Mouse (Mus musculus): ENCODE results near the gene Insrr. TPM values are rescaled to one million over a fixed set of nuclear protein-coding genes. Genes with fewer than 3 reads are reported as not detected.

The Insrr gene
- total RNA-seq (2021) = not detected
- long read RNA-seq, experiment 1, partial matches to known transcripts = 0 of 1 reads
- long read RNA-seq, experiment 1, other reads (novel, unspliced or antisense) = 1 of 1 reads
- long read RNA-seq, experiment 2 = 0 reads

DNA sequence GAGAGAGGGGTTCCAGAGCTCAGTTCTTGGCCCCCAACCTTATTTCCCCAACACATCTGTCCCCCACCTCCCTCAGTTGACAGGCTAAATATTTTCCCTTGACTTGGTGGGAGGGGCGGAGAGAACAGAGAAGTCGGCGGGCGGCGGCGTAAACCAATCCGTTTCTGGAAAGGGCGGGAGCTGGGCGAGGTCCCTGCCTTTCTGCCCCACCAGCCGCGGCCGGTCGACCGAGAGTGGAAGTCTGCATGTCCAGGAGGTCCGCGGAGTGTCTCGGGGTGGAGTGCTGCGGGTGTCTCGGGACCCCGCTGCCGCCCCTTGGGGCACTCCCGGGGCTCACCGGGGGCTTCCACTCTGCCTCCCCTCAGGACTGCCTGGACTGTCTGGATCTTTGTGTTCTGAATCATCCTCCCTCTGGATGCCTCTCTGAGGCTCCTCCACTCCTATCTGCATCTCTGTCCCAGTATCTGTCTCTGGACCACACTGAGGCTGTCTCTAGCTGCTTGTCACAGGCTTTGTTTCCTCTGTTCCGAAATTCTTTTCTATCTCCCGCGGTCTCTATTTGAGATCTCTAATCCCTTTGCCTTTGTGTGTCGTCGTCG, at the start of gene Insrr:
TSS of gene Insrr (plus strand) at position 216 of the 599 bp plus-strand sequence.
- peak; percentile 28 to 37 for DNase-seq
- intact Hi-C loops (cut with DNase I) = loop anchor here (1.0 kb wide), 1 partner anchor 18 kb away; no protein-coding TSS in a partner anchor

DNA sequence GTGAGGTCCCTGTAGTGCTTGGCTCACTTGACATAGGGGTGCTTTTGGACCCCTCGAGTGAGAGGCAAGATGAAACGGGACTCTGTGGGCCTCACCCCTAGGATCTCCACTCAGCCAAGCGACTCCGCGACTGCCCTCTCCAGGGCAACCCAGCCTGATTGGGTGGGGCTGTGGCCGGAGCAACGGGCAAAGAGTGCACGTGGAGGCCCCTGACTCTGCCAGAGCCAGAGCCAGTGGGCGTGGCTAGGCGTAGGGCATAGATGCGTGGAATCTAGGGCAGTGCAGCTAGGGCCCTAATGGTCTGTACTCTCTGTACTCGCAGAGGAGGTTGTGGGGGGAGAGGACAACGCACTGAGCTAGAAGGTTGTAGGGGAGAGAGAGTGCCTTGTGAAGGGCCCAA, 48.3 kb upstream of the Insrr start, which contains the start of gene Lrrc71:
TSS of gene Lrrc71 (minus strand) at position 195 of the 400 bp plus-strand sequence.
- DNase-seq = no peak
- intact Hi-C loops (cut with DNase I) = loop anchor here (2.0 kb wide), 1 partner anchor 20 kb away; no protein-coding TSS in a partner anchor

DNA sequence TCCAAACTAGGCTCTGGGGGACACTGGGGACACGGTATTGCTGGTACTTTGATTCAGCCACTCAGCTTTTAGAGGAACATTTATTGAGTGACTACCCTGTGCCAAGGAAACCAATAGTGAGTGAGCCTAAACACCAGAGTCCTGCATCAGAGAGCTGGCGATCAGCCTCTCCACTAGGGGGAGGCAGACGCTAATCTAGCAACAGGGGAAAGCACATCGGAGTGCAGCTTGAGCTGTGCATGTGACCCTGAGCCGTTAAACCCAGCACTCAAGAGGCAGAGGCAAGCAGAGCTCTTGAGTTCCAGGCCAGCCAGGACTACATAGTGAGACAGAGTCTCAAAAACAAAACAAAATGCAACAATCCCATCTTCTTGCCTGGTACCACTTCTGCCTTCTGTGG, 47.7 kb upstream of the Insrr start:
- intact Hi-C loops (cut with DNase I) = loop anchor here (2.0 kb wide), 1 partner anchor 20 kb away; no protein-coding TSS in a partner anchor
- DNase-seq = peak; percentile 45 to 51

DNA sequence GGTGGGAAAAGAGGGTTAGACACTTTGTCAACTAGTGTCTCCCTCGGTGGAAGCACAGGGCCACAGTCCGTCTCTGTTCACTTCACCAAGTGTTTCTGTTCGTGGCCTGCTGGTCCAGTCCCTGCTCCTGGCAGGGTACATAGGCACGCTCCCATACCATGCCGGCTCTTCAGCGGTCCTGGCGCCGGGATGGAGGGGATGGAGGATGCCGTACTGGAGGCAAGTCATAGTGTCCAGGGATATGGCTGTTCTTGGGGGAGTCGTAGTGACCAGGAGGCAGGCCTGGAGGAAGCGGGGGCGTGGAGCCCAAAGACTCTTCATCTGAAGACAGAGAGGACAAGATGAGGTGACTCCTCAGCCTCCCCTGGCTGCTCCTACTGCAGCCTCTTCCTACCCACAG, 46.8 kb upstream of the Insrr start:
- intact Hi-C loops (cut with DNase I) = loop anchor here (2.0 kb wide), 1 partner anchor 19 kb away; no protein-coding TSS in a partner anchor
- no peak for DNase-seq

DNA sequence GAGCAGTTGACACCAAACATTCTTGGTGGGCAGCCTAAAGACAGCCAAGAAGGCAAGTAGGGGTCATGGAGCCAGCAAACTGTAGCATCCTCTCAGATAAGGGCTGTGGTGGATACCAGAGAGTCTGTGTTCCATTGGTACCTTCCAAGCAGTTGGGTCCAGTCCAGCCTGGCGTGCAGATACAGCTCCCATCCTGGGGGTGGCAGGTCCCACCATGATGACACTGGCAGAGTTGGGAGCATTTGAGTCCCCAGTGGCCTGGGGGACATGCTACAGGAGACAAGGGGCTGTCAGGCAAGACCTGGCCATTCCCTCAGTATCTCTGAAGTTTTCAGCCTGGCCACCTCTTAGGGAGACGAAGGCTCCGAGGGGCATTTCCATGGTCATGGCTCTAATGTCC, 44.2 kb upstream of the Insrr start:
- intact Hi-C loops (cut with DNase I) = no loop called here

DNA sequence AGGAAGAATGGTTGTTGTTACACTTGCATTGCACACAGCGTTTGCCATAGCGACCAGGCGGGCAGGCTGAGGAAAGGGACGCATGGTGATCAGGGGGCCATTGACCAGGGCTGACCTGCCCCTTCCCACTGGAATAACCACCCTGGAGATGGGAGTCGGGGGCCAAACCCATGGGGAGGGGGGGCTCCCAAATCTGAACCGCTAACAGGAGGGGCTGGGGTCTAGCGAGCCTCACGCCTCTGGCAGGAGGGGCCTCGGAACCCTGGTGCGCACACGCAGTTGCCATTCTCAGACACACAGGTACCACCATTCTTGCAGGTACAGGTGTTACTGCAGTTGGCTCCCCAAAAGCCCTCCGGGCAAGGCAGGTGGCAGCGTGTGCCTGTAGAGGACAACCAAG, 42.9 kb upstream of the Insrr start:
- intact Hi-C loops (cut with DNase I) = no loop called here
- DNase-seq = no peak

More for the DNA sequence above, 44.2 kb upstream of the Insrr start:
- no peak for DNase-seq

DNA sequence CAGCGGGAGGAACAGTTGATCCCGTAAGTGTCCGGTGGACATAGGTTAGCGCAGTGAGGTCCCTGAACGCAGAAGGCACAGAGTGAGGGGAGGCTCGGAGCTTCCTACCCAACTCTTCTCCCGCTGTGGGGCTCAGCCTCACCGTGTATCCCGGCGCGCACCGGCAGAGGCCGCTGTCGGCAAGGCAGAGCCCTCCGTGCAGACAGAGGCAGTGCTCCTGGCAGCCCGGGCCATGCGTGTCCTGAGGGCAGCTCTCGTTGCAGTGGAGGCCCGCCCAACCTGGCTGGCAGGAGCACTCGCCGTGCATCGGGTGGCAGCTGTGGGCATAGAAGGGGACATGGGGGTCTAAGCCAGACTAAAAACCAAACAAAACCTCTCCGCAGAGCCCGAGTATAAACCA, 40.8 kb upstream of the Insrr start:
- DNase-seq = peak; percentile 81 to 84
- intact Hi-C loops (cut with DNase I) = loop anchor here (5.0 kb wide), 1 partner anchor 61 kb away; no protein-coding TSS in a partner anchor

DNA sequence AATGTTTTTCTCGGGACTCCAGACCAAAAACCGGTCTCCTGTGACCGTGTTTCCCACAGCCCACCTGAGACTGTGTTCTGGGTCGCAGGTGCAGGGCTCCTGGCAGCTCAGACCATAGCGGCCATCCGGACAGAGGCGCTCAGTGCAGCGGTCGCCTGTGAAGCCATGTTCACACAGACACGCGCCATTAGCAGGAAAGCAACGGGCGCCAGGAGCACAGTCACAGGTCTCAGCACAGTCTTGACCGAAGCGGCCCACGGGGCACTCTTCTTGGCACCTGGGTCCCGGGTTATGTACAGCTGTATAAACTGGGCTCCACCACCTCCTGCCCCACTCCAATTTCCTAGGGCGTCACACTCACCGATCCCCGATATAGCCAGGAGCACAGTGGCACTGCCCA, 40.3 kb upstream of the Insrr start:
- DNase-seq = no peak
- intact Hi-C loops (cut with DNase I) = loop anchor here (5.0 kb wide), 1 partner anchor 61 kb away; no protein-coding TSS in a partner anchor

DNA sequence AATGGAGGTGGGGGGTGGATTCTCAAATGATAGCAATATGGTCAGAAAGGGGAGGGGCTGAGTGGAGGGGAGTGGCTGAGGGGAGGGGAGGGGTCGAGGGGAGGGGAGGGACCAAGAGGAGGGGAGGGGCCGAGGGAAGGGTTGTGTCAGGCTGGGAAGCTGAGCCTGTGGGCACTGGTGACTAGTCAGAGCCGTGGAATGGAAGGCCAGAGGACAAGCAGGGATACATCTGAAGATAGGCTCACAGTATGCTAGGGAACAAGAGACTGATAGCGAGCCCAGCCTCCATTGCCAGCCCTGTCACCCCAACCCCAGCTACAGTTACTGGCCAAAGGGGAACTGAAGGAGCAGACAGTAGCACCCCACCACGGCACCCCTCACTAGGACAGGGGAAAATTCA, 38.1 kb upstream of the Insrr start:
- intact Hi-C loops (cut with DNase I) = loop anchor here (5.0 kb wide), 1 partner anchor 59 kb away; no protein-coding TSS in a partner anchor
- DNase-seq = no peak

DNA sequence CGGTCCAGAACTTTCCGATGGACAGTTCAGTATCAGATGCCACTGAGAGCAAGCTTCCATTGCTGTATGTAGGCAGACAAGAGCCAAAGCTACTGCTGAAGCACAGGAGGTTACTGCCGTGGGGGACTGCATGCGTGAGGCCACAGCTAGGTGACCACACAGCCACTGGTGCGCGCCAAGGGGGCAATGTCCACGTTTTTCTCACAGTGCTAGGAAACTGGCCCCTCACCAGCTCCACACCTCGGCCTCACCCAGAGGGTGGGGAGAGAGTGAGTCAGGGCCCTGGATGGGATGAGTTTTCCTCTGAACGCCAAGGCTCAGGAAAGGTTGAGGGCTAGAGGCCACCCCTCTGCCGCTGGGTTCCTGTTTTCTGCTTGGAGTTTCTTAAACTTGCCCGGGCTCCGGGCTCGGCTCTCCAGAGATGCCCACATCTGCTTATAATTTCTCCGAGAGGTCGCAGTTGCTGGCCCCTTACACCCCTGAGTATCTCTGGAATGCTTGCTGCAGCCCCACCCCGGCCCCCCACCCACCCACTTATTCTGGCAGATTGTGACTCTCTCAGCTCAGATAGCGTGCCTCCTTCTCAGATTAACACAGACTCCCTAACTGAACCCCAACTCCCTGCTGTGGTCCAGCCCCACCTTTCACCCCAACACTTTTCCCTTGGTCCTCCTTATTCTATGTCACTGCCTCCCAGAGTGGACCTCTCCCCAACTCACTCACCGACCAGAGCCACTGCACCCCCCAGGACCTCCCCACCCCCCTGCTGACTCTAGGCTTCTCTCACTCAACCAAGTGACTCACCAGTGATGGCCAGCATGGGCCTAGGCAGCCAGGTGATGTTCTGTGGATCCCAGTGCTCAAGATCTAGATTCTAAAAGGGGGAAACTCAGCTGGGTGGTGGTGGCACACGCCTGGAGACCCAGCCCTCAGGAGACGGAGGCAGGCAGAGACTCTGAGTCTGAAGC, 35.1 kb upstream of the Insrr start:
- intact Hi-C loops (cut with DNase I) = no loop called here
- no peak for DNase-seq

DNA sequence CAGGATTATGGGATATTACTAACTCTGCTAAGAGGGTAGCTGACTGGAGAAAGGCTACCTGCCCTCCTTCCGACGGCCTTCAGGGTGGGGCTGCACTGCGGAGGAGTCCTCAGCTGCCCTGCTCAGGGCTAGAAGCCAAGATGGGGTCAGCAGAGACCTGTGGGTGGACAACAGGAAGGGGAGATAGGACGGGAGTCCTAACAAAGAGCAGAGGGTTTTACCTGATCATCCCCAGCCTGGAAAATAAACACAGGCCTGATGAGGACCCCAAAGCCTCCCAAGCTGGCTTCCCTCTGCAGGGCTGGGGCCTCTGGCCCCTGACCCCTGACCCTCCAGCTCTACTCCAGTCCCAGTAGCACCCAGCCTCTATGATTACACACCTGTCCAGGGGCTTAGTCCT, 33.5 kb upstream of the Insrr start:
- intact Hi-C loops (cut with DNase I) = no loop called here
- DNase-seq = no peak

DNA sequence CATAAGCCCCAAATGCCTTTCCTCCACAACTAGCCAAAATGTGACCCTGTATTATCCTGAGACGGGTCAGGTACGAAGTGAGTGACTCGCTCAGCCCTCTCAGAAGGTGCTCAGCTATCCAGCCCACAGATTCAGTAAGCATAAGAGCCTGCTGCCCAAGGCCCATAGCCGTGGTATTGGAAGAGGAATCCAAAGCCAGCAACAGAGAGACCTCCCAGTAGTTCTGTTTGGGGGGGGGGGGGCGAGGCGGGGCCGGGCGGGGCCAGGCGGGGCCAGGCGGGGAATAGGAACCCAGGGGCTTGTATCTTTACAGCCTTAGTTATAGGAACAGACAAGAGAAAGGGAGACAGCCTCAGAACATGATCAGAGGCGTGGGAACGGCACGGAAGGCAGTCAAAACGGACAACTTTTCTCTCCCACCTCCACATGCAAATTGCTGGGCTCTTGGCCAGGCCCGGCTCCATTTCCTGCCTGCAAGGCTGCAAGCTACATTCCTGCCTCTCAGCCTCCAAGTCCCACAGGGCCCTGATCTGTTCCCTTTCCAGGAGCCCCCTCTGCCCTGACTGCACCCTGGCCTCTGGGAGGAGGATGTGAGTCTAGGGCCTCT, 33.0 kb upstream of the Insrr start:
- intact Hi-C loops (cut with DNase I) = no loop called here
- peak; percentile 59 to 73 for DNase-seq

DNA sequence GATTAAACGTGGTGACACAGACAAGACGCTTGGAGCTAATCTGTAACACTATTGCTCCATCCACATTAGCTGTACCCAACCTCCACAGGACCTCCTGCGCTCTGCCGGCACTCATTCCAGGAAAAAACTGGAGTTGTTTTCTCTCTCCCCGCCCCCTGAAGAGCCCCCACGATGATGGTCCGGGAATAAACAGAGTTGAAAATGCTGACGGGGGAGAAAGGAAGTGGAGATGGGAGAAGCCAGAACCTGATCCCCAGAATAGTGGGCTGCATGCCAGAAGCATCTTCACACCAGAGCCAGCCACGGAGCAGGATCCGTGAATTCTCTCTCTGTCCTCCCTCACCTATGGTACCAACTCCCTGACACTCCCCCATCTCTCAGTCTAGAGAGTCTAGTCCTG, 32.2 kb upstream of the Insrr start:
- no peak for DNase-seq

DNA sequence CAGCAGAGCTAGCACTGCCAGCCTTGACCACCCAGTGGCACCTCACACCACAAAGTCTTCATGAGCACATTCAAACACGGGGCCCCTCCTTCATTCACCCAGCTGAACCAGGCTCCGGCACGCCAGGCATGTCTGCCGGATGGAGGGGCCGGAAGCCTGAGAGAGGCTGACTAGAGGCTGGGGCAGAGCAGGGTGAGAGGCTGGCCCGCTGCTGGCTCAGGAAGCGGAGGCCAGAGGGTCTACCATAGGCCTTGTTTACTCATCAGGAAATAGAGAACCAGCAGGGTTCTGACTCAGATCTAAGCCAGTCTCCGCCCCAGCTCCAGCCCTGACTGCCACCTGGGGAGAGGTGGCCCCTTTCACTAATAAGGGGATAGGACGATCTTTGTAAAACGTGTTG, 31.7 kb upstream of the Insrr start:
- no peak for DNase-seq
- intact Hi-C loops (cut with DNase I) = no loop called here

More for the DNA sequence above, 32.2 kb upstream of the Insrr start:
- intact Hi-C loops (cut with DNase I) = no loop called here

DNA sequence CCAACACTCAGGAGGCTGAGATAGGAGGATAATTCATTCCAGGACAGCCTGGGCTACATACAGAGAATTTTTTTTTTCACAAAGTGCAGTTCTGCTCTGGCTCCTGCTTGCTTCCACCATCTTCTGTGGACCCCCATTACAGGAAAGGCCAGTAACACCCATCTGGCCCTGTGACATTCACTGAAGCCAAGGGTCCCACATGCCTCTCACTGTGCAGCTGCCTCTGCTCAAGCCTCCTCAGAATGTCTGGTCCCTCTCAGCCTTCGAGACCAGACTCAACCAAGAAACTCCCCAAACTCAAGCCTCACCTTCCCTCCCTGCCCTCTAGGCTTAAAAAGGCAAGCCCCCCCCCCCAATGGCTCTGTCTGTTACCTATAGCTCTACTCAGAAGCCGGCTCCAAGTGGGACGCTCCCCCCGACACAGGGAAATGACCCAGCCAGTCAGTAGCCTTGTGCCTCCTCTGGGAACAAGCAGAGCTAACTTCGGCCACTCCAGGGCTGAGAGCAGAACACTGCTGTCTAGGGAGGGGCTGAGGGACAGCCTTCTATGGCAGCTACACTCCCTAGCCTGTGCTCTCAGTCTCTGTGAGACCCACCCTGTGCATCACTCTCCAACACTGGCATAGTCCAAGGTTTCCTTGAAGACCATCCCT, 31.0 kb upstream of the Insrr start:
- intact Hi-C loops (cut with DNase I) = no loop called here
- no peak for DNase-seq

DNA sequence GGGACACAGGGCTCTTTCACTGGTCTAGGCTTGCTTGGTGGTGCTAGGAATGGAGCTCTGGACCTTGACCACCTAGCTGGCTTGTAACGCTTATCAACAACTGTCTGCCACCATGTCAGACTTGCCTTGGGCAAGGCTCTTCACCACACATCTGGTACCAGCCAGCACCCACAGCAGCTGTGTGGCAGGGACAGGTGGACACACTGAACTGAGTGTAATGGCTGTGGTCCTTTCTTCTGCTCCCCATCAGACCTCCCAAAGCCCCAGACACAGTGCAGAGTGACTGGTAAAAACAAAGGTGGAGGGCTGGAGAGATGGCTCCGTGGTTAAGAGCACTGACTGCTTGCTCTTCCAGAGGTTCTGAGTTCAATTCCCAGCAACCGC, 30.5 kb upstream of the Insrr start:
- DNase-seq = no peak
- intact Hi-C loops (cut with DNase I) = no loop called here

DNA sequence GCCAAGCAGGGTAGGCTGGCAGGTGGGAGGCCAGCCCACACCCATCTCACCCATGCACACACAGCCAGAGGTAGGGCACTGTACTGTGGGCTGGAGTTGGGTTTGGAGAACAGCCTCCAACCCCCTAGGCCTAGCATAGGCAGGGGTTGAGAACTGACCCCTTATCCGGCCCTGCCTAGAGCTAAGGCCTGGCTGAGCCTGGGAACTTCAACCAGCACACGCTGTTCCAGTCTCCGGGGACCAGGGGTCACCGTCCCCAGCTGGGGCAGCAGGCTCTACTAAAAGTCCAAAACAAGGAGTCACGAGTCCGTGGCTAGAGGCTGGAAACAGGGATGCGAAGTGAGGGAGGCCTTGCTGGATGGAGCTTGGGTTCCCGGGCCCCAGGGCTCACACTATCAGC, 29.0 kb upstream of the Insrr start:
- intact Hi-C loops (cut with DNase I) = loop anchor here (2.0 kb wide), 1 partner anchor 19 kb away; the partner anchor contains the start of gene Lrrc71
- DNase-seq = peak in 1 of 2 experiments; percentile 33

DNA sequence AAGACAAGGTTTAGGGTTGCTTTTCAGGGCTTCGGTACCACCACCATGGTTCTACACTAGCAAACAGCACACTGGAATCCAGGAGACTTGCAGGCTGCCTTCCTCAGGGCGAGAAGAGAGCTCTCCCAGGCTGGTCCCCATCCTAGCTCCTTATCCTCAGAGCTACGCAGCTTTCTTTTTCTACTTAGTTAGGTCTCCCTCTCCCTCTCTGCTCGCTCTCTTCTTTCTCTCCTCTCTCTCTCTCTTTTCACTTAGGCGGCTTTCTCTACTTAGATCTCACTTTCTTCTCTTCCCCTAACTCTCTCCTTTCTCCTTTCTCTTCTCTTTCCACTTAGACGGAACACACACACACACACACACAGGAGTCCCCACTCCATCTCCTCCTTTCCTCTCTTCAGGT, 28.3 kb upstream of the Insrr start:
- no peak for DNase-seq
- intact Hi-C loops (cut with DNase I) = loop anchor here (2.0 kb wide), 1 partner anchor 20 kb away; the partner anchor contains the start of gene Lrrc71

DNA sequence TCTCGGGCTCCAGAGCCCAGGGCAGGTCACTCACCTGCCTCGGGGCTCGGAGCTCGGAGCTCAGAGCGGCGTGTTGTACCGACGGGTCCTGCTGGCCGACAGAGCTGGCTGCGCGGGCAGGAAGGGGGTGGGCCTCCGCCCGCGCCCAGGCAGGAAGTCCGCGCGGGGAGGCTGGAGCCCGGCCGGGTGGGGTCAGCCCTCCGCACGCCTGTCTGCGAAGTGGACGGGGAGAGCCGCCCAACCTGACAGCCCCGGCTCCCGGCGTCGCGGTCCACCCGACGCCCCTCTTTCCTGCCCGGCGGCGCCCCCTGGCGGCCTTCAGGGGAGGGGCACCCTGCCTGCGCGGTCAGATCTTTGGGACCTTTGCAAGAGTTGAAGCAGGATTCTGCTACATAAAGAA, 27.9 kb upstream of the Insrr start:
- peak; percentile 78 for DNase-seq
- intact Hi-C loops (cut with DNase I) = loop anchor here (2.0 kb wide), 1 partner anchor 20 kb away; the partner anchor contains the start of gene Lrrc71

DNA sequence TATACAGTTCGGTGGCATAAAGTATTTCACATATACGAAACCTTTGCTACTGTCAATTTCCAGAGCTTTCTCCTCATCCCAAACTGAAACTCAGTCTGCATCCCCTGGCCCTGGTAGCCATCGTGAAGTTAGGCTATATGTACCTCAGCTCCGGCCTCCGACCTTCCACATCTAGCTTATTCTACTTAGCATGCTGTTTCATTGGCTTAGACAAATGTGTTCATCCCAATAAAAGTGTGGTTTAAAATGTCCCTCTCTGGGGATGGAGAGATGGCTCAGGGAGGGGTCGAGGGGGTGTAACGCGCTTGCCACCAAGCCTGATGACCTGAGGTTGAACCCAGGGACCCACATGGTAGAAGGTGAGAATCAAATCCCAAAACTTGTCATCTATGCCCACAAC, 27.2 kb upstream of the Insrr start:
- DNase-seq = no peak
- intact Hi-C loops (cut with DNase I) = loop anchor here (2.0 kb wide), 1 partner anchor 21 kb away; the partner anchor contains the start of gene Lrrc71

Data from gastrocnemius, postnatal 36 days (tissue).